Mouse (Mus musculus): ENCODE results near the gene Vsig10.
"Not testable (repeated sequence)": the region's sequence is repeated elsewhere in the genome, so short reads cannot be mapped to it uniquely, and the experiment has no call there.

The Vsig10 gene

GRCm38 (mm10) chr5:117303691-117304579, 14.9 kb upstream of the Vsig10 start:
- no peak for DNase-seq

- peak; percentile 70 for DNase-seq
Observed at GRCm38 (mm10) chr5:117304947-117305346, 13.9 kb upstream of the Vsig10 start.

GRCm38 (mm10) chr5:117305754-117306153, 13.1 kb upstream of the Vsig10 start:
- no peak for DNase-seq

- no peak for DNase-seq
Observed at GRCm38 (mm10) chr5:117306826-117307225, 12.1 kb upstream of the Vsig10 start.

- DNase-seq: peak; percentile 80
Observed at GRCm38 (mm10) chr5:117307699-117308098, 11.2 kb upstream of the Vsig10 start.

- DNase-seq: peak; percentile 26
Observed at GRCm38 (mm10) chr5:117313420-117313819, 5.5 kb upstream of the Vsig10 start.

GRCm38 (mm10) chr5:117313909-117314308, 5.0 kb upstream of the Vsig10 start:
- DNase-seq: no peak

- no peak for DNase-seq
Observed at GRCm38 (mm10) chr5:117314587-117315428, 4.1 kb upstream of the Vsig10 start.

- no peak for DNase-seq
Observed at GRCm38 (mm10) chr5:117323751-117324150, 4.9 kb downstream of the Vsig10 start.

- no peak for DNase-seq
Observed at GRCm38 (mm10) chr5:117326408-117326807, 7.5 kb downstream of the Vsig10 start.

GRCm38 (mm10) chr5:117330457-117330856, 11.6 kb downstream of the Vsig10 start:
- DNase-seq: no peak

- DNase-seq: no peak
Observed at GRCm38 (mm10) chr5:117337999-117338398, 19.1 kb downstream of the Vsig10 start.

GRCm38 (mm10) chr5:117338503-117338902, 19.6 kb downstream of the Vsig10 start:
- DNase-seq: no peak

- DNase-seq: no peak
Observed at GRCm38 (mm10) chr5:117340081-117340480, 21.2 kb downstream of the Vsig10 start.

- DNase-seq: no peak
Observed at GRCm38 (mm10) chr5:117341896-117342295, 23.0 kb downstream of the Vsig10 start.

- not testable (repeated sequence) for DNase-seq
Observed at GRCm38 (mm10) chr5:117344496-117344895, 25.6 kb downstream of the Vsig10 start.

GRCm38 (mm10) chr5:117345432-117345976, 26.6 kb downstream of the Vsig10 start:
- DNase-seq: no peak

- no peak for DNase-seq
Observed at GRCm38 (mm10) chr5:117346281-117346680, 27.4 kb downstream of the Vsig10 start.

GRCm38 (mm10) chr5:117347011-117347410, 28.1 kb downstream of the Vsig10 start:
- no peak for DNase-seq

- no peak for DNase-seq
Observed at GRCm38 (mm10) chr5:117347838-117348237, 29.0 kb downstream of the Vsig10 start.

GRCm38 (mm10) chr5:117348279-117348678, 29.4 kb downstream of the Vsig10 start:
- DNase-seq: no peak

GRCm38 (mm10) chr5:117354121-117354520, 35.2 kb downstream of the Vsig10 start:
- no peak for DNase-seq

- DNase-seq: no peak
Observed at GRCm38 (mm10) chr5:117355648-117356303, 36.9 kb downstream of the Vsig10 start.
